Mouse (Mus musculus) forebrain, embryonic 16.5 days (tissue): ENCODE measurements at regions not wholly inside any gene's neighbourhood (a gene's known extent, or its start where the extent isn't known, plus 50 kb on each side); places are given as distances from the start of the nearest gene placed in this dataset.

Experiments
- ATAC-seq: fragments of 200-750 bp; cut with Nextera tagmentation; 2 replicates; pipeline ENCODE4 v1.8.0; 2017; ENCODE audit warnings: mild to moderate bottlenecking, moderate library complexity
- H3K27ac ChIP-seq: fragments of 300-500 bp; sonication (generic); 2 replicates; pipeline ENCODE4 v1.5.1; 2014; ENCODE audit warnings: low read length, control low read depth
- H3K27me3 ChIP-seq: fragments of 300-500 bp; sonication (generic); replicated peaks from 2 replicates; pipeline ENCODE4 v1.6.1; 2014; ENCODE audit warnings: low read length; ENCODE audit not compliant: control insufficient read depth, insufficient read depth
- H3K36me3 ChIP-seq: fragments of 300-500 bp; sonication (generic); 2 replicates; pipeline ENCODE4 v1.6.1; 2014; ENCODE audit not compliant: control insufficient read depth, insufficient read depth
- H3K4me1 ChIP-seq: fragments of 300-500 bp; sonication (generic); replicated peaks from 2 replicates; pipeline ENCODE4 v1.6.1; 2014; ENCODE audit warnings: low read length; ENCODE audit not compliant: control insufficient read depth, insufficient read depth
- H3K4me2 ChIP-seq: fragments of 300-500 bp; sonication (generic); 2 replicates; pipeline ENCODE4 v1.6.1; 2014; ENCODE audit warnings: mild to moderate bottlenecking, low read length, control low read depth
- H3K4me3 ChIP-seq: fragments of 300-500 bp; sonication (generic); replicated peaks from 2 replicates; pipeline ENCODE4 v1.5.1; 2014; ENCODE audit warnings: mild to moderate bottlenecking, low read length, control low read depth
- H3K9ac ChIP-seq: fragments of 300-500 bp; sonication (generic); replicated peaks from 2 replicates; pipeline ENCODE4 v1.6.1; 2014; ENCODE audit warnings: low read depth, low read length, control low read depth
- H3K9me3 ChIP-seq: fragments of 300-500 bp; sonication (generic); 2 replicates; pipeline ENCODE4 v1.6.1; 2016; ENCODE audit warnings: low read length; ENCODE audit not compliant: control insufficient read depth
- WGBS: fragments of 180-500 bp; shearing (Covaris S2); extraction: QIAGEN DNeasy Blood & Tissue Kit; methylation state at CpG from one replicate; pipeline ENCODE4 v1.1.7; 2014; 5-methylcytosine and 5-hydroxymethylcytosine counted together

DNA sequence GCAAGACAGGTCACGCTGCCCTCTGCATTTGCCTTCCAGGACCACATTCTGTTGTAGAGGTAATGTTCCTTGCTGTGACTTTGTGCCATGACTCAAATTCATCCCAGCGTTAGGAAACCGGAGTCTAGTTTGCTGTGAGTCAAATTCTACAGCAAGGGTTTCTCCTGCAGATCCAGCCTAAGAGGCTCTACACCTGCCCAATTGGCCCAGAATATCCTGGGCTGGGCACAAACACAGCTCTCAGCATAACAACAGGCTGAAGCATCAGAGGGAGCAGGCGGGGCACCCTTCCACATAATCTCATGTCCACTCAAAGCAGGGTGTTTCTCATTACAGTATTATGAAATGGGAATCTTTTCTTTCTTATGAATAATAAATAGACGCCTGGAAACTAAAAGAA, 220.2 kb upstream of the Pard3b start:
- ATAC-seq, result no peak
- Histone ChIP-seq H3K27ac (no peak overlapping the region), H3K4me2 (no peak overlapping the region), H3K27me3 (no peaks in the 10 kb centered on the region), H3K4me3 (no peak overlapping the region), H3K9me3 (no peaks in the 10 kb centered on the region), H3K9ac (no peak overlapping the region), H3K36me3 (no peaks in the 10 kb centered on the region), H3K4me1 (peaks cover 14% of the 10 kb centered on the region)
- WGBS, result 51% methylated on average over 5 of the region's 5 CpGs

DNA sequence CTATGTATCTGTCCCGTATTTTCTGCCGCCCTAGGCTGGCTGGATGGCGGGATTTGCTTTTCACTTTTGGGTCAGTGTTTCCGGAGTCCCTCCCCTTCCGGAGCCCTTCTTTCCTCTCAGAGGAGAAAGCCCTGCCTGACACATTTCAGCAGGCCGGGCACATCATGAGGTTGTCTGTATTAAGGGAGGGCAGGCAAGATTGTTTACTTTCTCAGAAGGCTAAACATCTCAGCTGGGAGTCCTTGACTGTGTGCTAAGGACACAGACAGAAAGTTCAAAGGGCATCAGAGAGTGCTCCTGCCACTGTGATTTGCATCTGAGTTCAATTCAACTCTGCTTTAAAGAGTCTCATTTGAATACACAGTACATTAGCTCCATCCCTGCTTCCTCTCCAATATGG, 218.8 kb upstream of the Pard3b start:
- H3K4me2 ChIP-seq, result no peak overlapping the region
- no peaks in the 10 kb centered on the region for H3K27me3 ChIP-seq
- H3K4me3 ChIP-seq, result no peak overlapping the region
- 43% methylated on average over 6 of the region's 6 CpGs for WGBS
- H3K36me3 ChIP-seq, result no peaks in the 10 kb centered on the region
- no peak overlapping the region for H3K9ac ChIP-seq
- no peak overlapping the region for H3K27ac ChIP-seq
- peaks cover 14% of the 10 kb centered on the region for H3K4me1 ChIP-seq
- no peak for ATAC-seq
- H3K9me3 ChIP-seq, result no peaks in the 10 kb centered on the region

DNA sequence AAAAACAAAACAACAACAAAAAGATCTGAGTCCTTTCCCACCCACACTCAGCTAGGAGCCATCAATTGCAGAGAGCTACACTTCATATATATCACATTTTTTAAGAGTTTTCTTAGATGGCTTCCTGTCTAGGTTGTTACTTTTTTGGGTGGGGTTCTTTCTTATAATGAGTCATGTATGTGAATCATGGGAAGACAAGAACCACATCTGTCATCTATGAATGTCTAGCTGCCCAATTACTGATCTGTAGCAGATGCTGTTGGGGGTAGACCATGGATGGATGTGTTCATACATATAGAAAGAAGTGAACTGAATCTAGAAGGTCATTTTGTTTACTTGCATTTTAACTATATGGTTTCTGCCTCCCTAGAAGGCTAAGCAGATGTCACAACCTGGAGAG, 215.4 kb upstream of the Pard3b start:
- Histone ChIP-seq H3K9me3 (no peaks in the 10 kb centered on the region), H3K36me3 (no peaks in the 10 kb centered on the region), H3K4me3 (no peak overlapping the region), H3K9ac (no peak overlapping the region), H3K27ac (no peak overlapping the region), H3K4me2 (no peak overlapping the region), H3K27me3 (no peaks in the 10 kb centered on the region), H3K4me1 (peaks cover 2% of the 10 kb centered on the region)
- ATAC-seq, result no peak

DNA sequence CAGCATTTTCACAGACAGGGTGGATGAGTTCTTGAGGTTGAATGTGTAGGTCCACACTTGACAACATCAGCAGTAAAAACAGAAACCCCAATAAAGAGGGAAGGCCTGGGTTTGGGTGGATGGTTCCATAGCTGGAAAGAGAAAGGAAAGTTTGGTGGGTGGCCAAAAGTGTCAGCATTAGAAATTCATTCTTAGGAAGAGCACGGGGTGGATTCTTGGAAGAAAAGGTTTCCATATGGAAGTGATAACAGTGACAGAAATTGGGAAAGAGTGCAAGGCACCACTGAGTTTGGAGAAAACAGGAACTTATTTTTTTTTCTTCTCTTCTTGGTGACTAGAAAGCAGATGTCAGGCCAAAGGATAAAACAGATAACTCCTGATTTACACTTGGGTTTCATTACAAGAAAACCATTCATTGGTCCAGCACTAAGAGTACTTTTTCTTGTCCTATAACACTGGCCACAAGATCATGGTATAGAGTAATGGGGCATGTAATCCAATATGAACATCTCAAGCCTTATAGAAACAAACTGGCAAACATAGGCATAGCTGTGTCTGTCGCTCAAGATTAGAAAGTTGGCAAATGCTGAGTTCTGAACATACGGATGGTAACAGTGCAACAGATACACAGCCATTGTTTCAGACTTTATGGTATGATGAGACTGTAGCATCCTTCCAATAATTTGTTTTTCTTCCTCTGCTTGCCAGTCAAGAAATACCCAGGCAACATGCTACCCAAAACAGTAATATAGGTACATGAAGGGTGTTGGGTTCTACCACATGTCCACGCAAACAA, 209.7 kb upstream of the Pard3b start:
- H3K9me3 ChIP-seq, result no peaks in the 10 kb centered on the region
- ATAC-seq, result peak; percentile 63
- H3K4me3 ChIP-seq, result no peak overlapping the region
- no peaks in the 10 kb centered on the region for H3K27me3 ChIP-seq
- no peak overlapping the region for H3K4me2 ChIP-seq
- H3K36me3 ChIP-seq, result no peaks in the 10 kb centered on the region
- no peaks in the 10 kb centered on the region; the same call in 1 of the 2 replicates for H3K4me1 ChIP-seq
- H3K27ac ChIP-seq, result no peak overlapping the region
- WGBS, result 79% methylated on average over 4 of the region's 4 CpGs
- no peak overlapping the region for H3K9ac ChIP-seq

DNA sequence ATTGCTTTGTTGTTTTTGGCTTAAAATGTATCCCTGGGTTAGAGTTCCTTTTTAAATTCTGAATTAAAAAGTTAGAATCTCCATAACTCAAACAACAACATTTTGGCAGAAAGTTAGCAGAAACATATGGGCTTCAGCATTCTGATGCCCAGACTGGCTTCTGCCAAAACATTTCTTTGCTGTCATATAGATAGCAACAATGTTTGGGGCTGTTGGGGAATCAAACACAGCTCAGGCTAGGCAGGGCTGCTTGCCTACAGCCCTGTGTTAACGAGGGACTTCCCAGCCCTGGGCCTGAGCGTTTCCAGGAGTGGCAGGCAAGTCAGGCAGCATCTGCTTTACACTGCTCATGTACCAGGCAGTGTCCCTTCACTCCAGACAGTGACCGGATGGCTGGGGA, 201.0 kb upstream of the Pard3b start:
- H3K9ac ChIP-seq, result no peak overlapping the region
- no peaks in the 10 kb centered on the region for H3K4me1 ChIP-seq
- H3K4me2 ChIP-seq, result no peak overlapping the region
- H3K27me3 ChIP-seq, result no peaks in the 10 kb centered on the region
- ATAC-seq, result peak; percentile 89
- no peaks in the 10 kb centered on the region for H3K36me3 ChIP-seq
- no peaks in the 10 kb centered on the region for H3K9me3 ChIP-seq
- H3K4me3 ChIP-seq, result no peak overlapping the region
- WGBS, result 40% methylated on average over 3 of the region's 3 CpGs
- H3K27ac ChIP-seq, result no peak overlapping the region

DNA sequence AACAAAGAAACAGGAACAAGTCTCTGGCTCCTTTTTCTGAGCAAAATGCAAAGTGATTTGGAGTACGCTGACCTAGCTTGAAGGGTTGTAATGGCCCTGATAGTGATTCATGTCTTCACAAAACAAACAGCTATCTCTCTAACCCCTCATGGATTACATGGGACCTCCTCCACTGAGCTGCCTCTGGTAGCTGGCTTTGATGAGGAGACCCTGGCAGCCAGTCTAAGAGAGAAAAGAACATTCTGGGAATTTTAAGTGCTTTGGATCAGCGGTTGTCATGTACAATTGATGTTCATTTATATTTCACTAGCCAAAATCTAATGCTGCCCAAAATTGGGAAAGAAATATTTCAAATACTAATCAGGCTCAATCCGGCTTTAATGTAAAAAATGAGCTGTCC, 177.2 kb upstream of the Pard3b start:
- H3K4me1 ChIP-seq, result no peaks in the 10 kb centered on the region
- no peaks in the 10 kb centered on the region for H3K36me3 ChIP-seq
- H3K9ac ChIP-seq, result no peak overlapping the region
- no peak for ATAC-seq
- H3K27me3 ChIP-seq, result no peaks in the 10 kb centered on the region
- no peaks in the 10 kb centered on the region for H3K9me3 ChIP-seq
- 85% methylated on average over 3 of the region's 3 CpGs for WGBS
- H3K4me2 ChIP-seq, result no peak overlapping the region
- H3K27ac ChIP-seq, result no peak overlapping the region
- H3K4me3 ChIP-seq, result no peak overlapping the region

DNA sequence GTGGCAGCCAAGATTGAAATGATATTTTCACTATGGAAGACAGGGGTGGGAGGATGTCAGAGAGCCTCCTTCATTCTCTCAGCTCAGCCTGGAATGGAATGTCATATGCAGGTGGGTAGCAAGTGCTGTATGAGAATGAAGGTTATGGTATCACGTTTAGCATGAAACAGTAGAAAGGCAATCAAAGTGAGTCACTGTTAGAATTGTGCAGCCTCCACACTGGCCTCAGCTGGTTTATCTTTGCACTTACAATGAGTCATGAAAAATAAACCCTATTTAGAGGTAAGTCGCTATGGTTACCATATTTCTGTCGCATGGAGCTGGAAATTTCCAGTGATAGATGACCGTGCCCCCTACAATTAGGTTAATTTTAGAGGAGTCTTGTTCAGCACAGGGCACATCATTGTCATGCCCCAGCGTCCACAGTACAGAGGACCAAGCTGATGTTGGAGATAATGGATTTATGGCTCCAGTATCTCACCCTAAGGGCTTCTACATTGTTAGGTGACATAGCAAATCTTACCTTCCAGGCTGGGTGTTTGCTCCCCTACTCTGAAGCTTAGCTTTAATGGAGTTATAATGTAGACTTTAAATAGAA, 167.9 kb upstream of the Pard3b start:
- H3K36me3 ChIP-seq, result no peaks in the 10 kb centered on the region
- H3K9me3 ChIP-seq, result no peaks in the 10 kb centered on the region
- H3K4me1 ChIP-seq, result peaks cover 10% of the 10 kb centered on the region
- no peaks in the 10 kb centered on the region for H3K27me3 ChIP-seq
- H3K27ac ChIP-seq, result no peak overlapping the region
- no peak overlapping the region for H3K4me2 ChIP-seq
- no peak for ATAC-seq
- no peak overlapping the region for H3K9ac ChIP-seq
- WGBS, result 71% methylated on average over 5 of the region's 5 CpGs
- H3K4me3 ChIP-seq, result no peak overlapping the region

DNA sequence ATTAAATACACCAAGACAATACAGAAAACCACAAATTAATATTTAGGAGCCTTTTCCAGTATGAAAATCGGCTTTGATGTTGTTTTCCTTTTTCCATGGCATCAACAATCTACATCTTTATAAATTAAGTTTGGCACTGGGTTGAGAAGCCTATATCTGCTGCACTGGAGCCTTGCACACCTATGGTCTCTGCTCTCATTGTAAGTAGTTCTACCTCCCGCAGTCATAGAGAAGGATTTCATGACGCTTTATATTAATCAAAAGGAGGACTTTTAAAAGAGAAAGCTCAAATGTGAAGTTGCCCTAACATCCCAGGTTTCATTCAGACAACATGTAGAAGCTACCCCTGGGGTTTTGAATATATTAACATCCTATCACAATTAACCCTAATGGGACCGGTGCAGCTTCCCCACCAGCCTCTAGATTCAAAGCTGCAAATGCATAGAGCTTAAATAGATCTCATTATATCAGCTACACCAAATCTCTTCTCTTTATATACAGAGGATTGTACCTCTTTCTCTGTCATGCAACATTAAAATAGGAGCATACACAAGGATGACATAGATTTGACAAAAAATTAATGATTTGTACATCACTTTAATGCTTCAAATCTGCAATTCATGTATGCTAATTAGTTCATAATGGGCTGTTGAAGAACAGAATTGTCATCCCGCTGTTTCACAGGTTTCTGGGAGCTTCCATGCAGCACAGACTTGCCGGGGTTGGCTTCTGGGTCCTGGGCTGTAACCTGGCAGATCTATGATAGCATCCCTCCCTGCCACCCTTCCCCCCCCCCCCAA, 166.6 kb upstream of the Pard3b start:
- 23% methylated on average over 6 of the region's 6 CpGs for whole genome bisulfite sequencing
- Histone ChIP-seq H3K4me1 (peaks cover 10% of the 10 kb centered on the region), H3K36me3 (no peaks in the 10 kb centered on the region), H3K4me3 (peak overlapping the region; percentile 19), H3K9ac (peak overlapping the region; percentile 2; the same call in 1 of the 2 replicates), H3K9me3 (no peaks in the 10 kb centered on the region), H3K4me2 (peak overlapping the region; percentile 48), H3K27me3 (no peaks in the 10 kb centered on the region), H3K27ac (peak overlapping the region; percentile 82)
- ATAC-seq, result peak; percentile 87

DNA sequence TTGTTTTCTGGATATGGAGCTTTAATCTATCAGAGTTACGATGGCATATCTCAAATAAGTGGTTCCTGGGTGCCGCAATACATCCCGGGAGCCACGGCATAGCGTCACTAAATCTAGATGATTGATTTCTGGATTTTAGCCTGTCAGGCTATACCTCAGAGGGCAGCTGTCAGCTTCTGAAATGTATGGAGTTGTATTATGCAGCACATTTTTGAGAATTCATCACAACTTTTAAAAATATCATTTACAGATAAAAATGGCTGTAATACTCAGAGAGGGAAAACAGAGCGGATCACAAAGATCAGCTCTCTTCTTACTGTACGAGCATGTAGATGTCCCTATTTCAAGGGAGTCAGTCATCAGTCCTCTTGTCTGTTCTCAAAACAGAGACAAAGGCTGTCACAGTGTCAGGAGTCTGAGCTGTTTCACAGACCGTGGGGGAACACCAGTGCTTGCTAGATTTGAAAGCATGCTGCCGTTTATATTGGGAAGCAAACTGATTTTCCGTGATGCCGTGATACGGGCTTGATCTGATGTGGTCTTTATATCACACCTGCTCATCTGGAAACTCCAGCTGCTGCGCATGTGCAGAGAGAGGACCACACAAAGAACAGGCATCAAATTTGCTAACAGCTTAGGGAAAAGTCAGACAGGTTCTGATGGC, 165.9 kb upstream of the Pard3b start:
- H3K27ac ChIP-seq, result peak overlapping the region; percentile 82
- peak overlapping the region; percentile 48 for H3K4me2 ChIP-seq
- H3K9me3 ChIP-seq, result no peaks in the 10 kb centered on the region
- H3K9ac ChIP-seq, result peak overlapping the region; percentile 2; the same call in 1 of the 2 replicates
- peak; percentile 61 for ATAC-seq
- H3K4me3 ChIP-seq, result peak overlapping the region; percentile 19
- no peaks in the 10 kb centered on the region for H3K36me3 ChIP-seq
- 46% methylated on average over 13 of the region's 13 CpGs for WGBS
- H3K4me1 ChIP-seq, result peaks cover 10% of the 10 kb centered on the region
- no peaks in the 10 kb centered on the region for H3K27me3 ChIP-seq
